Mouse (Mus musculus): ENCODE data around the gene Gm17324. TPM values are rescaled to one million over a fixed set of nuclear protein-coding genes. Genes with fewer than 3 reads are reported as not detected.

Gm17324 gene
- 0.47 and 1.4 TPM in 2 replicates for polyA plus RNA-seq (2012; ENCODE audit: low replicate concordance)

DNA sequence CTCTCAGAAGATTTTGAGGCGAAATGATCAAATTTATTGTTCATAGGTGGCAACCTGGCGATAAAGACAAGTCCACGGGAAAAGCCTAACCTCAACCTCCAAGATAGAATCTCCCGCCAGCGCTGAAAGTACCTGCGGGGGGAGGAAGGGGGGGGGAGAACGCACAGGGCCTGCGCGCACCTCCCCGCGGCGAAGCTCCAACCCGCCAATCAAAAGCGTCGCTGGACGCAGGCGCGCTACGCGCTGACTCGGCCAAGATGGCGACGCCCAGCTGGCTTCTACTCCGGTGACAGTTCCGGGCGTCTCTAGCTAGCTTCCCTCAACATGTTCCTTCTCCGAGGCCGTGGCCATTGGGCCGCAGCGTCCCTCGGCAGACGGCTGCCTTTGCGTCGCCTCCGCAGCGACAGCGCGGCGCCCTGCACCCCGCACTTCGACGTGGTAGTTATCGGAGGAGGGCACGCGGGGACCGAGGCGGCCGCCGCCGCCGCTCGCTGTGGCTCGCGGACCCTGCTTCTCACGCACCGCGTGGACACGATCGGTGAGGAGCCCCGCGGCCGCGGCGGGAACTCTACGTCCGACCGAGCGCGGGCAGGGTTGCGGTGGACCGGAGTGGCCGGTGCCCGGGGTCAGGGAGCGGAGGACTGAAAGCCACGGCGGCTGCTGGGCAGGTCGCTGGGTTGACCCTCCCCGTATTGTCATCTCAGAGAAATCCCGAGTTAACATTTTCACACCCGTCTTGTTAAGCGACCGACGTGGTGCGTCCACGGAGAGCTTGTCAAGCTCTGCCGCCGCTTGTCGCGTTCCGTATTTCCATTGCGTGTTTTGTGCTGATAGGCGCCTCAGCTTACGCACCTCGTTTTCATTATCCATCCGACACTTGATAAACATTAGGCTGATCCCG is at the start of gene Gm17324, which contains the start of gene Mto1:
Gm17324 (minus strand) TSS at position 814 of the 901 bp plus-strand sequence.
Mto1 (plus strand) TSS at position 236 of the 901 bp plus-strand sequence.

DNA sequence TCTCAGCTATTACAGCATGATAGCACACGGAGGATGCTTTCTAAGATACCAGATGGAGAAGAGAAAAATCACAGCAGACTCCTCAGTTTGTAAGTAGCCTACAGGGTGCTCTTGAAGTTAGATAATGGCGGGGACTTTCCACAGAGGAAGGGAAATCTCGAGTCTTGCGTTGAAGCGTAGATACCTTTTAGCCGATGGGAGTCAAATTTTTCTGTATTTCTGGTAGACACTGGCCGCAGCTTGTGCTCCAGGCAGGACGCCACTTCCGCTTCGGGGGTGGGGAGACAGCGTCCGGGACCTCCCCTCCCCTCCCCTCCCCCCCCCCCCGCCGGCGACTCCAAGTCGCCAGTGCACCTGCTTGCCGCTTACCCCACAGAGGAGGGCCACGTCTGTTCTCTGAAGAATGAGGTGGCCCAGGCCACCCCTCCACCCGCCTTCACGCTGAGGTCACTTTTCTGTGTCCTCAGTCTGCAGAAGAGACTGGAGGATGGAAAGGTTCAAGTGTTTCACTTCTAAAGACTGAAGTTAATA is 40.4 kb upstream of the Gm17324 start, which contains the start of gene Eef1a1:
Eef1a1 (minus strand) TSS at position 262 of the 531 bp plus-strand sequence.

DNA sequence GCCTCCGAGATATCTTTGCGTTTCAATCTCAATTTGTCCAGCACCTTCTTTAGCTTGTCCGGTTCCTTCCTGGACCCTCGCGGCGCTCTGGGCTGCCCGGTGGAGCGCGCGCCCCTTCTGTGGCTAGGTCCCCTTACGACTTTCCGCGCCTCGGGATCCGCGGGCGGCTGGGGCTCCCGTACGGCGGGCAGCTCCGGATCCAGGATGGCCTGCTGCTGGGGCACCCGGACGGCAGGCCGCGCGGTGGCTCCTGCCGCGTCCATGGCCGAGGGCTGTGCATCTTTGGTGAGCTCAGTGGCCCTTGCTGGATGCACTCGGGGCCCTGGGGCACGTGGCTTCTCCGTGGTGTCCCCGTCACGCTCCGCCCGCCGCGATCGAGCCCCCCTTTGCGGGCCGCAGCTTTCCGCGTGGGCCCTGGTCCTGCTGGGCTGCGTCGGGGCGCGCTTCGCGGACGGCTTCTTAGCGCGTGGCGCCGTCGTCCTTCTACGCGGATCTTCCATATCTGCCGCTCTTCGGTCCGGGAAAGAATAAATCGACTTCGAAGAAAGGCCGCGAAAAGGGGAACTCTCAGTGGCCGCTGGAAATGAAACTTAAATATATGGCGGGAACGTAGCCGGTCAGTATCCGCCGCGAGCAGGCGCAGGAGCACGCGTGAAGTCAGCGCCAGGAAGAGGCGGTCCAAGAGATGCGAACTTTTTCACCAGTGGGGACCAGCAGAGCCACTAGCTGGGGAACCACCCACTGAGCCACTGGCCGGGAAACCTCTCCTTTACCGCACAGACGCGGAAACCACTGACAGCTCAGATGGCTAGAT is 5.8 kb downstream of the Gm17324 start, which contains the start of gene Cgas:
Cgas (minus strand) TSS at position 659 of the 814 bp plus-strand sequence.

Other genes starting within 250 kb of the Gm17324 start
- not detected in 2 replicates for gene Gsta1, start 218.1 kb downstream of the Gm17324 start, polyA plus RNA-seq (2012; ENCODE audit: low replicate concordance)
- gene Gm3776, start 191.7 kb downstream of the Gm17324 start, polyA plus RNA-seq (2012; ENCODE audit: low replicate concordance), result not detected in 2 replicates
- gene Gm10639, start 158.9 kb downstream of the Gm17324 start, polyA plus RNA-seq (2012; ENCODE audit: low replicate concordance), result not detected in 2 replicates
- not detected in 2 replicates for gene Omt2a, start 134.0 kb downstream of the Gm17324 start, polyA plus RNA-seq (2012; ENCODE audit: low replicate concordance)
- 0.23 TPM in 1 of 2 replicates, not detected in the other for gene Omt2b, start 121.2 kb downstream of the Gm17324 start, polyA plus RNA-seq (2012; ENCODE audit: low replicate concordance)
- not detected in 2 replicates for gene Gsta2, start 93.0 kb downstream of the Gm17324 start, polyA plus RNA-seq (2012; ENCODE audit: low replicate concordance)
- gene Dppa5a, start 80.6 kb downstream of the Gm17324 start, polyA plus RNA-seq (2012; ENCODE audit: low replicate concordance), result not detected in 2 replicates
- not detected in 2 replicates for gene Ooep, start 70.1 kb downstream of the Gm17324 start, polyA plus RNA-seq (2012; ENCODE audit: low replicate concordance)
- 0.08 TPM in 1 of 2 replicates, not detected in the other for gene Ddx43, start 53.0 kb downstream of the Gm17324 start, polyA plus RNA-seq (2012; ENCODE audit: low replicate concordance)
- gene Cgas, start 5.5 kb downstream of the Gm17324 start, polyA plus RNA-seq (2012; ENCODE audit: low replicate concordance), result 3.6 and 4.6 TPM in 2 replicates
- 32.5 and 40.6 TPM in 2 replicates for gene Mto1, start 578 bp downstream of the Gm17324 start, polyA plus RNA-seq (2012; ENCODE audit: low replicate concordance)
- gene Eef1a1, start 40.4 kb upstream of the Gm17324 start, polyA plus RNA-seq (2012; ENCODE audit: low replicate concordance), result 232 and 331 TPM in 2 replicates
- gene Slc17a5, start 139.3 kb upstream of the Gm17324 start, polyA plus RNA-seq (2012; ENCODE audit: low replicate concordance), result 0.84 and 3.2 TPM in 2 replicates
- gene Cd109, start 166.8 kb upstream of the Gm17324 start, polyA plus RNA-seq (2012; ENCODE audit: low replicate concordance), result not detected in 2 replicates

Data from leukemia stem cell, adult 10-12 weeks (primary cell).